Mouse (Mus musculus) cerebellum, adult 11-12 months (tissue): ENCODE results near the gene Krt80.

Experiments
- DNase-seq: peaks from one replicate; pipeline ENCODE4 v3.0.0; 2022

The Krt80 gene

DNA sequence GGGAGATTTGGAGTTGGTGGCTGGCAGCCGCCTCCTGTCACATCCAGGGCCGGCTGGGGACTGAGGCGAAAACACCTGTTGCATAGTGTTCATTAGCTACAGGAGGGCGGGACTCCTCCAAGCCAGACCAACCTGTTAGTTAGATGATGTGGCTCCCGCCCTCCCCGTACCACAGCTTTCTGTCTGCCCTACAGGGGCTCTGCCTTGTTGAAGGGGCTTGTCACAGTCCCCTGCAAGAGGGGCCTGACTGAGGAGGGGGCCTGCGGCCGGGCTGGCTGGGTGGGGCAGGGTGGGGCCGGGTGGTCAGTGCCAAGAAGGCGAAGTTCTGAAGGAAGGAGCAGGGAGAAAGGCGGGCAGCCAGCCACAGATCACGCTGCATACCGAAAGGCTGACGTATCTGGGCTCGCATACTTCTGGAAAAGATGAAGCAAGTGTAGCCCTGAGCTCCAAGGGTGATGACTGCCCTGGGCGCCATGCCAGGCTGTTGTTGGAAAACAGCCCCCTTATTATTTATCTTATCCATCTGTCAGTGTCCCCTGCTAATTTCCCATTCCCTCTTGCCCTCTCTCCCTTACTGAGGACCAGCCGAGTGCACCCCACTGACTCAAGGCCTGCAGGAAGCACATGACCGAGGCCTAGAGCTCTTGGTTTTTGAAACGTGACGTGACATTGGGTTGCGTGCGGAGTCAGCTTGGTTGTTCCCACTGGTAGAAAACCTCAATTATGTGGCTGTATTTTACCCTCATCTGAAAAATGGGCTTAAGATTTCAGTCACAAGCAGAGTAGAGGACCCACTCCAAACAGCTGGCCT lies at the start of gene Krt80:
TSS of gene Krt80 (minus strand) at position 62 of the 811 bp plus-strand sequence.
- DNase-seq = no peak

DNA sequence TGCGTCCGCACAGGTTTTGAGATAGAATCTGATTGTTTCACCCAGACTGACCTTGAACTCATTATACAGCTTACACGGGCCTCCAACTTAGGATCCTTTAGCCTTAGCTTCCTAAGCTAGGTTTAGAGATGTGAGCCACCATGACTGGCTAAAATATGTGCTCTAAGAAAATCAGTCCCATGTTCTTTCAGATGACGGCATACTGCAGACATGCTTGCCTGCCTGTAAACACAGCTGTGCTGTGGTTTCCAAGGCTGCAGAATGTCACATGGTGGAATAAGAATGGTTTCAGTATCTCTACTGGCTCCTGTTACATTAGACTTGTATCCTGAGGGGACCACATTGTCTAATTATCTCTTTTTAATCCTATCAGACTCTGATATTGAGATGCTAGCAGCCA lies 49.0 kb upstream of the Krt80 start:
- DNase-seq = no peak

DNA sequence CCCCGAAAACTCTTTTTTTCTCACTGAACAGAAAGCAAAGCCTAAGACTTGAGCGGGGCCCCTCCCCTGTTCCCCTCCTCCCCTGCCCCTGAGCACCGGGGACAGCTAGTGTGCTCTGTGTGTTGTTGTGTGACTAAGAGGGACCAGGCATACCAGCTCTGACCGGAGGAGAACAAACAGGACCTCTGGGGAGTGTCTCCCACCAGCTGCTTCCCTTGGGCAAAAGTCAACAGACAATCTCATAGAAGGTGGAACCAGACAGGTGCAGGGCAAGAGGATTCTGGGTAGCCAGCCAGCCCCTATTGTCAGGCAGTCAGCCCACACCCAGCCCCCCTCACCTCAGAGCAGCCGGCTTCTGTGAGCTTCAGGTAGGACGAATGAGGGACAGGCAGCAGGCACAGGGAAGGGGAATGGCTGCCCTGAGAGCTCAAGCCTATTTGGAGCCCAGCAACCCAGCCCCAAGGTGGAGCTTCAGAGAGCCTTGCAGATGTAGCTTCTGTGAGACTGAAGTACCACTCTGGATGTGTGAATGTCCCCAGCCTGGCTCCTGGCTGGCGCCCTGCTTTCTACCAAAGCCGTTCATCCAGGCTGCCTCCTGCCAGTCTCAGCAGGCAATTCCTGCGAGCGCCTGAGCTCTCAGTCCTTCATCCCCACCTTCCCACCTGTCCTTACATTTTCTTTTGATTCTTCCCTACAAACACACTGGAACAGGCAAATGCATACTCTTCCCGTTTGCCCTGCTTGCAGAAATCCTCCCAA lies 45.0 kb upstream of the Krt80 start:
- DNase-seq = peak; percentile 45

DNA sequence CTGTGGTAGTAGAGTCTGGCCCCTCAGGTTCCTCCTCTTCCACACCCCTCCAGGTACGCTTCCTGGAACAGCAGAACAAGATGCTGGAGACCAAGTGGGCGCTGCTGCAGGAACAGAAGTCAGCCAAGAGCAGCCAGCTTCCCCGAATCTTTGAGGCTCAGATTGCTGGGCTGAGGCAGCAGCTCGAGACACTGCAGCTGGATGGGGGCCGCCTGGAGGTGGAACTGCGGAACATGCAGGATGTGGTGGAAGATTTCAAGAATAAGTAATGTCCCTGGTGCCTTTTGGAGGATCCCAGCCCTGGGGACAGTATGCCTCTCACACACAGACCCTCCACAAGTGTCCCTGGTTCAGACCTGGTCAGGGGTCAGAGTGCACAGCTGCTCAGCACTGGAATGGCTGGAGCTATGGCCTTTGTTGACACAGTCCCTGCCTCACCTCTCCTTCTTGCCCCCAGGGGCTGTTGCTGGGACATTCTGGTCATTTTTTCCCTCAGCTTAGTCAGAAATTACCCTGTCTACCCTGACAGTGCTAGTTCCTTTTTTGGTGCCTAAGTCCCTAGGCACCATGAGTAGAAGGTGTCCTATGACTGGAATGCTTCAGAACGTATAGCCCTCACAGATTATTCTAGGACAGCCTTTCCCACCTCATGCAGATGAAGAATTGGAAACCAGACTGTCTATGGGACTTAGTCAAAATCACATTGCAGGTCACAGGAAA lies 44.1 kb upstream of the Krt80 start:
- DNase-seq = no peak

DNA sequence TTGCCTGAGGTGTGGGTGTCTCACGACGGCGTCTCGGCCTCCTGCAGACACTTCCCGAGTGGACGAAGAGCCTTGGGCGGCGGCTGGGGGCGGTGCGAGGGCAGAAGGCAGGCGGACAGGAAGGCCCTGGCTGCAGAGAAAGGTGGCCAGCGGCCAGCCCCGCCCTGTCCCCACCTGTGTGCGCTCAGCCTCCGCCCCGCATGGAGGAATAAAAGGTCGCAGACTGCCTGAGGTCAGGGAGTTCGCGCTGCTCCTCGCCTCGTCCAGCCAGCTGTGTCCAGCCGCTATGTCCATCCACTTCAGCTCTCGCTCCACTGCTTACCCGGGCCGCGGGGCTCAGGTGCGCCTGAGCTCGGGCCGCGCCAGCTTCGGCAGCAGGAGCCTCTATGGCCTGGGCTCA lies 42.2 kb upstream of the Krt80 start:
- DNase-seq = no peak

DNA sequence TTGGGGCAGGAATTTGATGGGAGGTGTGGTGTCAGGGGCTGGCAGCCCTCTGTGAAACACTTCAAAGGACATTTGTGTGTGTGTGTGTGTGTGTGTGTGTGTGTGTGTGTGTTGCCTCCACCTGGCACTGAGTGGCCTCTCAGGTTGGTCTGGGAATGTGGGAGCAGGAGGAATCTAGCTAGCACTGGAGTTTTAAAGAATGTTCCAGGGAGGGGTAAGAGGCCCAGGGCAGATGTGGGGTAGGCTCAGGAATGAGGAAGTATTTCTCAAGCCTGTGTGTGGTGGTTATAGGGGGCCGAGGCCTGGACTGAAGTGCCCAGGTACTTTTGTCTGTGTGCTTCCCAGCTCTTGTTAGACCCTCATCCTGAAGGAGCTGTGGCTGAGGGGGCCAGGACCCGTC lies 40.8 kb upstream of the Krt80 start, which contains the start of gene Krt7:
TSS of gene Krt7 (plus strand) at position 269 of the 400 bp plus-strand sequence.
- no peak for DNase-seq

DNA sequence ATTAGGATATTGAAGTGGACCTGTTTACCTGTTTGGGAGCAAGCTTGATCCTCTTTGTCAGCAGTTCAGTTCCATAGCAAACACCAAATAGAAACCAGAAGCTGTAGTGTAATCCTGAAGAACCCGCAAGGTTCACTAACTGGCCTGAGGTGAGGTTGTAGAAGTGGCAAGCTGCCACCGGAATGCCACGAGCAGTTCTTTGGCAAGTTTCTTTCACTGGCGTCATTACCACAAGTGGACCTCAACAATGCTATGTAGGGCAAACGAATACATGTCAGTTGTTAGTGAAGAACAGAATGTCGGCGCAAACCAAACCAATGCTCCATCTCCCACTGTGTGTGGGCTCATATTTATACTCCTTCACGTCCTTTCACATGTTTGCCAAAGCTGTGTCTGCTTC lies 28.3 kb upstream of the Krt80 start:
- no peak for DNase-seq

DNA sequence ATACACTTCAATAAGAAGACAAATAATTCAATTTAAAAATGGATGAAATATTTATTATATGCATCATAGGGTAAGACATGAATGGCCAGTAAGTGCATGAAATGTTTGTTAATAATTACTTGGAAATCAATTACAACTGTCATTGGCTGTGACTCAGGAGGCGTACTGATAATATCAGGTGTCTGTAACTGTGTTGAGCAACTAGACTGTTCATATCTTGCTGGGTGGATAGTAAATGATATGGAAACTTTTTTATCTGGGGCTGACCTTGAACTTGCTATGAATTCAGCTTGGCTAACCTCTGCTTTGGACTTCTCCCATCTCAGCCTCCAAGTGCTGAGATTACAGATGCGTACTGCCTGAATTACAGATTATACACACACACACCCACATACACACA lies 27.7 kb upstream of the Krt80 start:
- no peak for DNase-seq

DNA sequence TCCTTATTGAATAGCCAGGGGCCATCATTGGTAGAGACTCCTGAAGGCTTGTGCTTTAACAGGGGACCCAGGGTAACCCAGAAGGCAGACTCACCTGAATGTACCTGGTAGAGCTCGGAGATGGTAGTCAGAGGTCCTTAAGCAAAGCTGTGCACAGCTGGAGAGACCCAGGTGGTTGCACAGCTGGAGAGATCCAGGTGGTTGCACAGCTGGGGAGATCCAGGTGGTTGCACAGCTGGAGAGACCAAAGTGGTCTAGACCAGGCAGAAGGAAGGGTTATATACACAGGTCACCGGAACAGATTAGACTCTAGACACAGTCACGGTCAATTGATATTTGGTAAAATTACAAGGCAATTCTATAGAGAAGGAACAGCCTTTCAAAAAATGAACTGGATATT lies 27.0 kb upstream of the Krt80 start:
- no peak for DNase-seq

DNA sequence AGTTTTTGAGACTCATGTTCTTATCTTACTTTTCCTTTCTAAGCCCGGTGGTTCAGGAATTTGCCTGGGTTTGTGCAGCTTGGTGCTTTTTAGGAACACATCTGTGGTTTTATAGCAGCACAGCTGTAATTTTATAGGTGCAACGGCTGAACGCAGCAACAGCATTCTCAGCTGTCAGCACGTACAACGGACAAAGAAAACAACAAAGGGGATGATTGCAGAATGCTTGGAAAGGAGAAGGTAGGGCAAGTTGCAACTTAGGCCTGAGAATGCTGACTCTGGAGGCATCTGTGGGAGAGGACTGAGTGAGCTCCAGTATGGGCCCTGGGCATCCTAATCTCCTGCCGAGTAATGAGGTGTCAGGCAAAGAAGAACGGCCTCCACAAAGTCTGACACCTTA lies 26.5 kb upstream of the Krt80 start:
- DNase-seq = no peak

DNA sequence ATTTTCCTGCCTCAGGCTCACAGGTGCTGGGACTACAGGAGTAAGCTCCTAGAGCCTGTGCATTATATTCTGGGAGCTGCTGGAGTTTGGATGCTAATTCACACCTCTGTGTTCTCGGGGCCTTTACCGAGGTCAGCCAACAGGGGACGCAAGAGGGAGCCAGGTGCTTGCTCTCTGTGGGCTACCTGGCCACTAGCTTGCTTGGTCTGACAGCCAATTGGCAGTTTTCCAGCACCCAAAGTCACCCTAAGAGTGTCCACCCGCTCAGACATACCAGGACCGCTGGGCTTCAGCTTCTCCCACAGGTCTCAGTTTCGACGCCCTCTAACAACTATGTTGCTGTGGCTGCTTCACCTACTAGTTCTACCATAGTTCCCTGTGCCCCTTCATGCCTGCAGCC lies 24.9 kb upstream of the Krt80 start:
- no peak for DNase-seq

DNA sequence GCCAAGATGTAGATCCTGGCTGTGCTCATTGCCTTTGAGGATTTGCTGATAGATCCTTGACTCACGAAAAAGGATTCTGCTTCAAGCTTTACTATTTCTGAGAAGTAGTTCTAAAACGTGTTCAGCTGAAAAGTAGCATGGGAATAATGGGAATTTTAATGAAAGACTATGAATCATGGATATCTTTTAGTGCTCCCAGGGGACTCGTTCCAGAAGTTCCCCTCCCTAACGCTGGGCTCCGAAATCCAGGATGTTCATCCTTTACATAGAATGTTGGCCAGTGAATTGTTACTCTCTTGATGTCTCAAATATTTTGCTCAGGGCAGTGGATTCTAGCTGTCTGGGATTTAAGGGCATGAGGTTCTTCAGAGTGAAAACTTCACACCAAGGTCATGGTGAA lies 22.3 kb upstream of the Krt80 start:
- DNase-seq = no peak

DNA sequence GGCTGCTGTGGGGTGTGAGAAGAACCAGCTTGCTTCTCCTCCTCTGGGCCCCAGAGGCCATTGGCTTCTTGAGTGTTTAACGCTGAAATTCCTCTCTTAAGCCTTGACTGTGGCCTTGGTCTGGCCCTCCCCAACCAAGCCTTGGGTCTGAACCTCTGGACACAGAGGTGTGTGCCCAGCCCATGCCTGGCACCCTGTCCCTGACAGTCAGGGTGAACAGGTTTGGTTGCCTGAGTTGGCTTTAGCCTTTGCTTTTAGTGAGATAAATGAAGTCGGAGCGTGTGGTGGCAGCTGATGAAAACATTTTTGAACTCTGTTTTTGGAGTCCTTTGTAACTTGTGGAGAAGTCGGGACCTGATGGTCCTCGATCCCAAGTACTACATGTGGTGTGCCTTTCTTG lies 20.2 kb upstream of the Krt80 start:
- DNase-seq = no peak

DNA sequence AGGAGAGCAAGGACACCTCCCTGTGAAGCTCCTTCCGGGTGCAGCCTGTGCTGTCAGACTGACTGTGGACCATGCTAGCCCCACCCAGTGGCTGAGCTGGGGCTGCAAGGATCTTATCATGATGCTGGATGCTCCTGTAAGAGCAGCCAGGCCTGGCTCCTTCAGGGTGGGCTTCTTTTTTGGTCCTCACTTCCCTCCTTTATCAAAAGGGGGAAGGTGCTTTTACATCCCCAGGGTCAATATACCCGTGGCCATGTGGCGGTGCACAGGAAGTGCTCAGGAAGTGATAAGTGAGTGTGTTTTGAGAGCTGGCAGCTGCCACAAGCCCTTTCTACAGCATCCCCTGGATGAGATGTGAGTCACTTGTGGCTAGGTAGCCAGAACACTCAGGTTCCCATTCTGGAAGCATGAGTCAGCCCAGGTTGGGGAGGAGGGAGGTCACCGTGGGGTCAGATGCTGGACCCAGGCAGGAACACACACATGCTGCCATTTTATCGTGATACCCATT lies 18.1 kb upstream of the Krt80 start:
- DNase-seq = no peak

DNA sequence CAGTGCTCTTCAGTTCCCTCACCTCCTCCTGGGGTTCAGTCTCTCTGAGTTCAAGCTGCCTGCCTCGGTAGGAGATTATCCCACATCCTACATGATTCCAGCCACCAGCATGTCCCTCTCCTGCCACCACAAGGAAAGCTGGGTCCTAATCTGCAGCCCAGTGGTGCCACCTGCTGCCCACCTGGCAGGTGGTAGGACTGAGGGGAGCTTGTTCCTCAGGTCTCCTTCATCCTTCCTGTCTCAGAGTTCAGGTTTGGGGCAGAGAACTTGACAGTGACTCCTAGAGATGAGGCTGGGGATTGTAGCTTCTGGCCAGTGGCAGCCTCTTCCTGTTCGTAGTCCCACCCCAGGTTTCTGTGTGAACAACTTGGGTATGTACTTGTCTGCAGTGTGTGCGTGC lies 17.2 kb upstream of the Krt80 start:
- DNase-seq = no peak

DNA sequence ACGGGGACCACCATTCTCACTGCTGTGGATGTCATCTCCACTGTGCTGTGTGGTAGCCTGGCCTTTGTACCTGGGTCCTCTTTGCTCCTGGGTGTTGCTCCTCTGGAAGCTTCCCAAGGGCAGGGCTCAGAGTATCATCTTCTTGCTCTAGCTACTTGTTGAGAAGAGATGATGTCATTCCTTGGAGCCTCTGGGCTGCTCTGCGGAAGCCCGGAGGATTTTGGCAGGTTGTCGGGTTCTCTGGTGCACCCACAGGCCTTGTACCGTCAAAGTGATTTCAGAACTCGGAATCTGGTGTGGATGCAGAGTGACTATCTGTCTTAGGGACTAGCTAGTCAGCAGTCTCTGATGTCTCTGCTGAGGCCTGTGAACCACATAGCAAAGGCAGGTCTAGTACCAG lies 15.1 kb upstream of the Krt80 start:
- DNase-seq = no peak

DNA sequence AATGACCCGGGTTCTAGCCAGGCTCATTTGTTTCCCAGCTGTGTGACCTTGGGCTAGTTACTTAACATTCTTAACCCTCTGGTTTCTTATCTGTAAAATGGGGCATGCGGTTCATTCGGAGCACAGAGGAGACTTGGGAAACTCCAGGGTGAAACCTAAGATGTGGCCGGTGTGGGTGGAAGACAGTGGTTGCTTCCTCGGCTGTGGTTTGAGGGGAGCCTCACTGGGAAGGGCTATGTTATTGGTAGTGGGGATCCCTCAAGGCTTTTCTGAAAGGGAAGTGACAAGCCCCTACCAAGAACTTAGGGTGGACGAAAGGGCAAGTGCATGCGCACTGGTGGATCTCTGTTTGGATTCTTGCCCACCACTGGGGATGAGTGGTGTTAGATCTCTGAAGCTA lies 14.6 kb upstream of the Krt80 start:
- no peak for DNase-seq

DNA sequence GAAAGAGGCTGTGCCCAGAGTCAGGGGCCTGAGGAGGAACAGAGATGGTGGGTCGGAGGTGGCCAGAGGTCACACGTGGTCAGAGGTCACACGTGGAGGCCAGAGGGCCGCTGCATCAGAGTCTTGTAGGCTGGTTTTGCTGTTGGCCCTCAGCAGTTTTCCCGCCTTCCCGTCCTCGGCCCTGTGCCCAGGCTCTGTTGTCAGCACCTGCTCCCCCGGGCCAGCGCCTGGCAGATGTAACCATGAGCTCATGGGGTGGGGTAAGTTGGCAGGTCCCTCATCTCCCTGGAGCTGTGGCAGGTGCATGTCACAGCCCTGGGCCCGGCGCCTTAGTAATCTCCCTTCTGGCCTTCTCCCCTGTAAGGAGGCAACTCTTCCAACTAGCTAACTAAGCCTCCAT lies 12.8 kb upstream of the Krt80 start:
- peak; percentile 74 for DNase-seq

DNA sequence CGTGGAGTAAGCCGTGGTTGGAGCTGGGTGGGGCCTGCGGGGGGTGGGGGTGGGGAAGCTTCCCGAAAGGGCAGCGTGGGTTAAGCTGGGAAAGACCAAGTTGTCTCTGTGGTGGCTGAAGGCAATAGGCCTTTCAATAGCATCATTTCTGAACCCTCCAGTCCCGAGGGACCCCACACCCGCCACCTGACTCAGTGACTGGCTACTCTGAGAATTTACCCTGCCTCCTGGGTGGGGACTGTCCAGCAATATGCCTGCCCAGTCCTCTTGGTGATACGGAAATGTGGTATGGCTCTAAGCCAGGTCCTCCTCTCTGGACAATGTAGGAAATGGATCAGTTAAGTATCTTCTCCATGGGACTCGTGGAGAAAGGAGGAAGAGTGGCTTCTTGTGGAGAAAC lies 11.8 kb upstream of the Krt80 start:
- no peak for DNase-seq

DNA sequence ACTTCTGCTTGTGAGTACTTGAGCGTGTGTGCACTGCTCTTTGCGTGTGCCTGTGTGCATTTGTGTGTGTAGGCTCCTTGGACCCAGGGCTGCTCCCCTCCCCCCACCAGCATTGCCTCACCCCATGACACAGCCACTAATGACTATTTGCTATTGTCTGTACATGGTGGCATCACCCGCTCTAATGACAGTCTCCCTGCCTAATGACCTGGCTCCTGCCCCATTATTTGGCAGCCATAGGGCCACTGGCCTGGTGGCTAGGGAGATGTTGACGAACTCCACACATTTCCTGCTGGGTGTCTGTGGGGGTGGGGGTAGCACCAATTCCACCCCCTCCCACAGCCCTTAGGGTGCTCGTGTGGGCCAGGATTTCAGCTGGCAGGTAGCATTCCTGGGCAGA lies 8.7 kb upstream of the Krt80 start:
- DNase-seq = no peak

DNA sequence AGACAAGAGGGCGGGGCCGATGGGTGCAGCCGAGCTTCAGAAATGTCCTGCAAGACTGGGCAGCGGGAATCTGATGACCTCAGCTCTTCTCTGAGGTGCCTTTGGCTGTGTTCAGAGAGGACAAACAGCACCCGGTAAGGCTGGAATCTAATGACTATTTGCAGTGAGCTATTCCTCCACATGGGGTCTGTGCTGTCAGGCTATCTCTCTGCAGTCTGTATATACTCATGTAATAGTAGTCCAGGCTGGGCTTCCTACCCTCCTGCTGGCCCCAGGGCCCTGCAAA lies 6.8 kb upstream of the Krt80 start:
- DNase-seq = no peak

DNA sequence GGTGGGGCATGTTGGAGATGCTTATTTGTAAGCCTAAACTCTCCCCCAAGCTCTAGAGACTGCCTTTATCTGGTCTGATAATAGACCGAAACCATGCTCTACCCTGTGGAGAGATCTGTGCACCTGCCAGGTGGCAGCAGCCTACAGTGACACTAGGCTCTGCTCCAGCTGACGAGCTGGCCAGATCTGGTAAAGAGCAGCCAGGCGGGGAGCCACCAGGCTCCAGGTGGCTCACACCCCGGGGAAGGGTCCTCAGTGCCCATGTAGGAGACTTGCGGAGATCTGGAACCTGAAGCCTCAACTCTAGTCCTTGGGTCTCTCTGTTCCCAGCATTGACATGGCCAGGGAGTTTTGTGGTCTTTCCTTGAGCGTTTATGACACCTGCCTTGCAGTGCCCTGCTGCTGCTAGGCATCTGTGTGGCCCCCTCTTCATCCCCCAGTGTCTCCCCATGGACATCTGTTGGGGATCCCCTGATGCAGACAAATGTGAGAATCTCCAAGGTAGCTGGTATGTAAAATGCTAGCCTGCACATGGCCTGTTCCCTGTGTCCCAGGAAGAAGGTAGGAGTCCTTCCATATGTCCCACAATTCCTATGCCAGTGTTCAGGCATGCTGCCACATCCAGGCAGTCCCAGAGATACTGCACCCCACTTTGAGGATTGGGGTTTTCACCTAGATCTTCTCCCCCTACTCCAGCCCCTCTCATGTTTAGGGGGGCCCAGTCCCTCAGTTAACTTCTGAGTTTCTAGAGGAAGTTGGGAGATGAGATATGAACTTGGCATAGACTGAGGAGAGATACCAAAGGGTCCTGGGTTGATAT lies 6.2 kb upstream of the Krt80 start:
- DNase-seq = peak; percentile 77

DNA sequence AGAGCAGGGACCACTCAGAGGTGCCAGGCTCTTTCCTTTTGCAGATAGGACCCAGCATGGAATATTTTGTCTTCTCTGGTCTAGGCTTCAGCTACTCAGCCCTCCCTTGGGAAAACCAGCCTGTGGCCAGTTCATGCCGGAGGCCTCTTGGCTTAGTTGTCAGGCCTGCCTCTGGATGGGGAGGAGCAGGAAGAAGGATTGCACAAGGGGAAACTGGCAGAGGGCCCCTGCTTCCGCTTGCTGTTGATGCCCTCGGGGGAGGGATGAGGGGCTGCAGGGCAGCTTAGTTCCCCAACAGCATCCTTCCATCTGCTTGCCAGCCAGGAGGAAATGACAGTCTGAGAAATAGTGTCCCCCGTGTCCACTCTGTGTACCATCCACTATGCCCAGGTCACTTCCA lies 4.9 kb upstream of the Krt80 start:
- no peak for DNase-seq
